Mouse (Mus musculus): ENCODE data around the gene 1810043G02Rik. TPM values are rescaled to one million over a fixed set of nuclear protein-coding genes. Genes with fewer than 3 reads are reported as not detected.
"Not testable (repeated sequence)": the region's sequence is repeated elsewhere in the genome, so short reads cannot be mapped to it uniquely, and the experiment has no call there.

1810043G02Rik gene
- polyA plus RNA-seq, 1 experiment from 2014 or later: 23.1 TPM

- WGBS: under 1% methylated on average over 59 of the region's 59 CpGs
- Histone ChIP-seq H3K4me1 (peaks cover 51% of the 10 kb centered on the region), H3K27ac (peak overlapping the region; percentile 99), H3K27me3 (ENCODE audit: insufficient read depth, poor library complexity, severe bottlenecking) (no peaks in the 10 kb centered on the region), H3K36me3 (peaks cover 19% of the 10 kb centered on the region), H3K9me3 (no peaks in the 10 kb centered on the region), H3K4me3 (peak overlapping the region; percentile 90)
- DNase-seq (ENCODE audit: low spot score): peak; percentile 99
Measured at GRCm38 (mm10) chr10:78009184-78009944, 31.0 kb downstream of the 1810043G02Rik start.

- DNase-seq (ENCODE audit: low spot score): no peak
- Histone ChIP-seq H3K4me1 (peaks cover 45% of the 10 kb centered on the region), H3K27me3 (ENCODE audit: insufficient read depth, poor library complexity, severe bottlenecking) (no peaks in the 10 kb centered on the region), H3K4me3 (peak within 1 kb of the TSS; percentile 90), H3K36me3 (peaks cover 14% of the 10 kb centered on the region), H3K27ac (peak within 1 kb of the TSS; percentile 99), H3K9me3 (no peaks in the 10 kb centered on the region)
- under 1% methylated on average over 9 of the region's 9 CpGs for WGBS
Measured at GRCm38 (mm10) chr10:78009945-78010293, 31.6 kb downstream of the 1810043G02Rik start, which contains the start of gene Pfkl. TSS of gene Pfkl (minus strand) at chr10:78010083.

- H3K4me1 ChIP-seq: peaks cover 41% of the 10 kb centered on the region
- no peak for DNase-seq (ENCODE audit: low spot score)
- no peaks in the 10 kb centered on the region for H3K27me3 ChIP-seq (ENCODE audit: insufficient read depth, poor library complexity, severe bottlenecking)
- H3K4me3 ChIP-seq: peak overlapping the region; percentile 90
- peaks cover 10% of the 10 kb centered on the region for H3K36me3 ChIP-seq
- H3K9me3 ChIP-seq: no peaks in the 10 kb centered on the region
- peak overlapping the region; percentile 53; the same call in 1 of the 2 replicates for H3K27ac ChIP-seq
- 14% methylated on average over 10 of the region's 10 CpGs for WGBS
Measured at GRCm38 (mm10) chr10:78010335-78010734, 32.0 kb downstream of the 1810043G02Rik start.

- H3K36me3 ChIP-seq; H3K27me3 ChIP-seq (ENCODE audit: insufficient read depth, poor library complexity, severe bottlenecking); H3K4me3 ChIP-seq; H3K27ac ChIP-seq; H3K9me3 ChIP-seq; DNase-seq (ENCODE audit: low spot score): not testable (repeated sequence)
- H3K4me1 ChIP-seq: peaks cover 38% of the 10 kb centered on the region
- WGBS: 92% methylated on average over 5 of the region's 5 CpGs
Measured at GRCm38 (mm10) chr10:78011116-78011515, 32.8 kb downstream of the 1810043G02Rik start.

- 91% methylated on average over 18 of the region's 18 CpGs for WGBS
- no peak for DNase-seq (ENCODE audit: low spot score)
- H3K9me3 ChIP-seq: no peaks in the 10 kb centered on the region
- peaks cover 25% of the 10 kb centered on the region for H3K4me1 ChIP-seq
- no peak overlapping the region for H3K4me3 ChIP-seq
- no peak overlapping the region for H3K27ac ChIP-seq
- no peaks in the 10 kb centered on the region for H3K27me3 ChIP-seq (ENCODE audit: insufficient read depth, poor library complexity, severe bottlenecking)
- H3K36me3 ChIP-seq: 0 out of 2 replicates have a peak, but pooled peaks cover 2% of the 10 kb centered on the region
Measured at GRCm38 (mm10) chr10:78012661-78013495, 34.6 kb downstream of the 1810043G02Rik start.

- Histone ChIP-seq H3K36me3 (no peaks in the 10 kb centered on the region), H3K27ac (peak overlapping the region; percentile 42; the same call in 1 of the 2 replicates), H3K4me3 (no peak overlapping the region), H3K9me3 (no peaks in the 10 kb centered on the region), H3K4me1 (peaks cover 10% of the 10 kb centered on the region; the same call in 1 of the 2 replicates), H3K27me3 (ENCODE audit: insufficient read depth, poor library complexity, severe bottlenecking) (no peaks in the 10 kb centered on the region)
- DNase-seq (ENCODE audit: low spot score): no peak
- WGBS: 78% methylated on average over 1 of the region's 1 CpGs
Measured at GRCm38 (mm10) chr10:78015489-78015888, 37.2 kb downstream of the 1810043G02Rik start.

- Histone ChIP-seq H3K36me3 (no peaks in the 10 kb centered on the region), H3K27me3 (ENCODE audit: insufficient read depth, poor library complexity, severe bottlenecking) (no peaks in the 10 kb centered on the region), H3K27ac (no peak overlapping the region), H3K9me3 (no peaks in the 10 kb centered on the region), H3K4me1 (peaks cover 9% of the 10 kb centered on the region; the same call in 1 of the 2 replicates), H3K4me3 (no peak overlapping the region)
- WGBS: 60% methylated on average over 5 of the region's 5 CpGs
- no peak for DNase-seq (ENCODE audit: low spot score)
Measured at GRCm38 (mm10) chr10:78016366-78016765, 38.0 kb downstream of the 1810043G02Rik start.

GRCm38 (mm10) chr10:78018797-78019203 is 40.5 kb downstream of the 1810043G02Rik start:
- 22% methylated on average over 19 of the region's 19 CpGs for WGBS
- DNase-seq (ENCODE audit: low spot score): peak; percentile 92
- Histone ChIP-seq H3K4me3 (peak overlapping the region; percentile 47), H3K9me3 (no peaks in the 10 kb centered on the region), H3K36me3 (no peaks in the 10 kb centered on the region), H3K4me1 (peaks cover 9% of the 10 kb centered on the region; the same call in 1 of the 2 replicates), H3K27ac (peak overlapping the region; percentile 84), H3K27me3 (ENCODE audit: insufficient read depth, poor library complexity, severe bottlenecking) (no peaks in the 10 kb centered on the region)

GRCm38 (mm10) chr10:78019291-78019690 is 41.0 kb downstream of the 1810043G02Rik start:
- H3K9me3 ChIP-seq: no peaks in the 10 kb centered on the region
- H3K36me3 ChIP-seq: no peaks in the 10 kb centered on the region
- peak overlapping the region; percentile 84; the same call in 1 of the 2 replicates for H3K27ac ChIP-seq
- no peak overlapping the region for H3K4me3 ChIP-seq
- 84% methylated on average over 4 of the region's 4 CpGs for WGBS
- H3K27me3 ChIP-seq (ENCODE audit: insufficient read depth, poor library complexity, severe bottlenecking): no peaks in the 10 kb centered on the region
- no peak for DNase-seq (ENCODE audit: low spot score)
- H3K4me1 ChIP-seq: peaks cover 9% of the 10 kb centered on the region; the same call in 1 of the 2 replicates

GRCm38 (mm10) chr10:78019984-78020383 is 41.7 kb downstream of the 1810043G02Rik start:
- H3K4me3 ChIP-seq; DNase-seq (ENCODE audit: low spot score); H3K36me3 ChIP-seq; H3K27me3 ChIP-seq (ENCODE audit: insufficient read depth, poor library complexity, severe bottlenecking); H3K27ac ChIP-seq; H3K4me1 ChIP-seq; H3K9me3 ChIP-seq: not testable (repeated sequence)
- 95% methylated on average over 7 of the region's 11 CpGs for WGBS

- not testable (repeated sequence) for H3K27ac ChIP-seq; DNase-seq (ENCODE audit: low spot score); H3K36me3 ChIP-seq; H3K9me3 ChIP-seq; H3K4me1 ChIP-seq; H3K4me3 ChIP-seq; H3K27me3 ChIP-seq (ENCODE audit: insufficient read depth, poor library complexity, severe bottlenecking)
- 76% methylated on average over 6 of the region's 8 CpGs for WGBS
Measured at GRCm38 (mm10) chr10:78025453-78025852, 47.1 kb downstream of the 1810043G02Rik start.

GRCm38 (mm10) chr10:78028129-78028528 is 49.8 kb downstream of the 1810043G02Rik start:
- Histone ChIP-seq H3K27ac (no peak overlapping the region), H3K4me1 (no peaks in the 10 kb centered on the region), H3K36me3 (no peaks in the 10 kb centered on the region), H3K9me3 (no peaks in the 10 kb centered on the region), H3K27me3 (ENCODE audit: insufficient read depth, poor library complexity, severe bottlenecking) (peaks cover 3% of the 10 kb centered on the region; the same call in 1 of the 2 replicates), H3K4me3 (no peak overlapping the region)
- peak; percentile 86 for DNase-seq (ENCODE audit: low spot score)
- WGBS: 6% methylated on average over 5 of the region's 5 CpGs

GRCm38 (mm10) chr10:78029080-78029479 is 50.8 kb downstream of the 1810043G02Rik start:
- DNase-seq (ENCODE audit: low spot score): no peak
- Histone ChIP-seq H3K9me3 (no peaks in the 10 kb centered on the region), H3K4me3 (no peak overlapping the region), H3K27me3 (ENCODE audit: insufficient read depth, poor library complexity, severe bottlenecking) (peaks cover 3% of the 10 kb centered on the region; the same call in 1 of the 2 replicates), H3K36me3 (no peaks in the 10 kb centered on the region), H3K27ac (no peak overlapping the region), H3K4me1 (no peaks in the 10 kb centered on the region)
- WGBS: 91% methylated on average over 1 of the region's 1 CpGs

All from heart, embryonic 10.5 days (tissue).